Mouse (Mus musculus): ENCODE results near the gene Serp2. TPM values are rescaled to one million over a fixed set of nuclear protein-coding genes. Genes with fewer than 3 reads are reported as not detected.
A peak's percentile ranks its signal among the peaks of the same experiment; 100 is the strongest.

Gene Serp2
- polyA plus RNA-seq (2016; fragmentation: Nextera tagmentation; extraction: Ambion mirVana) = 43.4 and 45.3 TPM in 2 replicates

DNA sequence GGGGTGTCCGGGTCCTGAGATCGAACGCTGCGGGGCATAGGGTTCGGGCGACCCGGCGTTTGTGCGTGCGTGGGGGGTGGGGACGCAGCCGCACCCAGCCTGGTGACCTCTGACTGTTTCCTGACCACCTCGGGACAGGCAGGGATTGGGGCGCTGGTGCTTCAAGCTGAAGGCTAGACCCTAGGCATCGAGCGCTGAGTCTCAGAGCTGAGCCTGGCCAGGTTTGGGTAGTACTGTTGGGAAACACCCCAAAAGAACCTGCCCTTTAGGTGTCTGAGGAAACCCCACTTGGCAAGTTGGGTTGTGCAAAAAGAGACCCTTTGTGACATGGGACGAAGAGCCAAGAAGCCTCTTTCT, at the start of gene Serp2:
Gene Serp2, minus strand, starts transcription at position 38 of the 357 bp plus-strand sequence.
- peak within 1 kb of the TSS; percentile 82 for H3K9ac ChIP-seq
- 9% methylated on average over 17 of the region's 17 CpGs for WGBS

GRCm38 (mm10) chr14:76605931-76606534, 49.3 kb upstream of the Serp2 start:
- ATAC-seq (ENCODE audit: low FRiP score) = no peak
- H3K4me2 ChIP-seq = no peak overlapping the region
- no peaks in the 10 kb centered on the region for H3K27me3 ChIP-seq
- H3K9ac ChIP-seq = no peak overlapping the region
- H3K4me1 ChIP-seq = peaks cover 16% of the 10 kb centered on the region
- no peak overlapping the region for H3K4me3 ChIP-seq (replicated peaks)
- no peaks in the 10 kb centered on the region for H3K9me3 ChIP-seq
- WGBS = 73% methylated on average over 13 of the region's 13 CpGs
- H3K36me3 ChIP-seq (replicated peaks) = no peaks in the 10 kb centered on the region
- H3K27ac ChIP-seq = 0 out of 2 replicates have a peak overlapping the region, but pooled peaks have one; percentile 2

More for the DNA sequence above, at the start of gene Serp2:
- ATAC-seq (ENCODE audit: low FRiP score) = no peak
- Histone ChIP-seq H3K9me3 (no peaks in the 10 kb centered on the region), H3K27ac (peak within 1 kb of the TSS; percentile 69), H3K4me3 (replicated peaks) (peak within 1 kb of the TSS; percentile 73), H3K27me3 (peaks cover 19% of the 10 kb centered on the region; the same call in 1 of the 2 replicates), H3K4me1 (peaks cover 22% of the 10 kb centered on the region), H3K4me2 (peak within 1 kb of the TSS; percentile 85), H3K36me3 (replicated peaks) (no peaks in the 10 kb centered on the region)

- Histone ChIP-seq H3K4me1 (peaks cover 18% of the 10 kb centered on the region), H3K4me3 (replicated peaks) (no peak overlapping the region), H3K27me3 (no peaks in the 10 kb centered on the region), H3K27ac (no peak overlapping the region), H3K9ac (no peak overlapping the region), H3K36me3 (replicated peaks) (no peaks in the 10 kb centered on the region), H3K9me3 (no peaks in the 10 kb centered on the region), H3K4me2 (no peak overlapping the region)
- WGBS = 86% methylated on average over 6 of the region's 6 CpGs
- no peak for ATAC-seq (ENCODE audit: low FRiP score)
These were observed 47.3 kb upstream of the Serp2 start for GRCm38 (mm10) chr14:76604012-76604411.

- Histone ChIP-seq H3K4me3 (replicated peaks) (no peak overlapping the region), H3K9ac (no peak overlapping the region), H3K27me3 (no peaks in the 10 kb centered on the region), H3K27ac (no peak overlapping the region), H3K4me1 (peaks cover 28% of the 10 kb centered on the region), H3K36me3 (replicated peaks) (no peaks in the 10 kb centered on the region), H3K4me2 (no peak overlapping the region), H3K9me3 (no peaks in the 10 kb centered on the region)
- 82% methylated on average over 4 of the region's 4 CpGs for WGBS
- ATAC-seq (ENCODE audit: low FRiP score) = no peak
These were observed 45.0 kb upstream of the Serp2 start for GRCm38 (mm10) chr14:76601654-76602053.

DNA sequence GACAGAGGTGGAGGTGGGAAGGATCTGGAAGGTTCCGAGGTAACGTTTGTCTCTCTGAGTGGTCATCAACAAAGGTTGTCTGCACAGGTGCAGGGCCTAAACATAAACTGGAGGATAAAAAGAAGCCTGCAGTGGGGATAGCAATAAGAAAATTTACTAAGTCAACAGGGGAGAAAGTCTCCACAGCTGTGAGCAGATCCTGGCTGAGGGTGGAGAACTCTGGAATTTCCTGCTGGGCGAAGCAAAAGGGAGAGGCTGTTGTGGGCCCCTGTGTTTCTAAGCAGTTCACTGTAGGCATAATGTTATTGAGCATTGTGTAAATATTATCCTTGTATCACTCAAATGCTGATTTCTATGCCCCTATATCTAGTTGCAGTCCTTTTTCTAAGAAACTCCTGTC, 43.7 kb upstream of the Serp2 start:
- no peaks in the 10 kb centered on the region for H3K9me3 ChIP-seq
- peaks cover 28% of the 10 kb centered on the region for H3K4me1 ChIP-seq
- H3K4me2 ChIP-seq = no peak overlapping the region
- H3K27me3 ChIP-seq = no peaks in the 10 kb centered on the region
- 89% methylated on average over 3 of the region's 3 CpGs for WGBS
- no peak overlapping the region for H3K4me3 ChIP-seq (replicated peaks)
- H3K36me3 ChIP-seq (replicated peaks) = no peaks in the 10 kb centered on the region
- no peak for ATAC-seq (ENCODE audit: low FRiP score)
- no peak overlapping the region for H3K9ac ChIP-seq
- no peak overlapping the region for H3K27ac ChIP-seq

DNA sequence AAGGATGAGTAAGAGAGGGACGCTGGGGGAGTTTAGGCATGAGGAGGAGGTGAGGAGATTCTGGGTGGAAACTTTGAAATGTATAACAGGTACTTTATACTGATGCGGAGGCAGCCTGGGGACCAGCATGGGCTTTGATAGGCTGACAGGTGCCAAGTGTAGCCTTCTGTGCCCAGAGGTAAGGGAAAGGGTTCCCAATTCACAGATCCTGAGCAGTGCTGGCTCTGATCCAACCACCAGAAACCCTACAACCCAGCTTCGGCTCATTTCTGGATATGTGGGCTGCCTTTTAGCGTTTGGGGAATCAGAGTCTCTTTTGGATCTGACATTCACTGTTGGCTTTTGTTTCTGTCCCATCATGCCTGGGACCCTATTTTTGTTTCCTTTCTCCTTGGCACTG, 43.0 kb upstream of the Serp2 start:
- H3K9ac ChIP-seq = no peak overlapping the region
- no peak overlapping the region for H3K27ac ChIP-seq

DNA sequence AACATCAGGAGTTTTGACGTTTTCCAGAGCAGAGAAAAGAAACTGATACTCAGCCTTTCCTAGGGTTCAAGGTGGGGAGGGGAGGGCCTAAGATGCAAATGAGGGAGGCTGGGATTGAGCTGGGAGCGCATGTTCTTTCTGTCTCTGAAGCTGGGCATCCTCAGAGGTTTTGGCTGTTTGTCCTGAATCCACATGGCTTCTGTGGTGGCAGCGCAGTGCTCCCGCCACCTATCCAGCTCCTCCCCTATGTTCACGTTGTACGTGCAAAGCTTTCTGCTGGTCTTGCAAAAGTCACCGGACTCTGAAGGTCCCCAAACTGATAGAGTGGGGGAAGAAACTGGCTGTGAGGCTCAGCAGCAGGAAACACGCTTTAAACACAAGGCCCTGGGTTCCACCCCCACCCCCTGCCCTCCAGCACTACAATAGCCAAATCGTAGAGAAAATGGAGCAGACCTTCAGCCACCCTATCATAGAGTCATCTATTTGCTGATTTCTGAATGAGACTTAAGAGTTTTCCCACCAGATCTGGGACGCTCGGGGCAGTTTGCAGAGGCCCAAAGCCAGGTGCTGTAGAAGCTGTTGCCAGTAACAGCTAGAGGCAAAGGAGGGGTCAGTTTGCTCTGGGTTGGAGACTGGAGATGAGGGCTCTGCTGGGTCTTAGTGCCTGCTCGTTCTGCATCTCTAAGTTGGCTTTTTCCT, 42.0 kb upstream of the Serp2 start:
- peak overlapping the region; percentile 30 for H3K4me3 ChIP-seq (replicated peaks)
- peak; percentile 82 for ATAC-seq (ENCODE audit: low FRiP score)
- peak overlapping the region; percentile 26; the same call in 1 of the 2 replicates for H3K9ac ChIP-seq
- peak overlapping the region; percentile 50 for H3K4me2 ChIP-seq
- H3K4me1 ChIP-seq = peaks cover 19% of the 10 kb centered on the region
- H3K9me3 ChIP-seq = no peaks in the 10 kb centered on the region
- H3K27me3 ChIP-seq = no peaks in the 10 kb centered on the region
- under 1% methylated on average over 12 of the region's 12 CpGs for WGBS
- H3K36me3 ChIP-seq (replicated peaks) = no peaks in the 10 kb centered on the region
- H3K27ac ChIP-seq = peak overlapping the region; percentile 51; the same call in 1 of the 2 replicates

More for the DNA sequence above, 43.0 kb upstream of the Serp2 start:
- Histone ChIP-seq H3K9me3 (no peaks in the 10 kb centered on the region), H3K4me2 (no peak overlapping the region), H3K27me3 (no peaks in the 10 kb centered on the region), H3K4me3 (replicated peaks) (no peak overlapping the region), H3K4me1 (peaks cover 23% of the 10 kb centered on the region), H3K36me3 (replicated peaks) (no peaks in the 10 kb centered on the region)
- no peak for ATAC-seq (ENCODE audit: low FRiP score)
- 45% methylated on average over 4 of the region's 4 CpGs for WGBS

DNA sequence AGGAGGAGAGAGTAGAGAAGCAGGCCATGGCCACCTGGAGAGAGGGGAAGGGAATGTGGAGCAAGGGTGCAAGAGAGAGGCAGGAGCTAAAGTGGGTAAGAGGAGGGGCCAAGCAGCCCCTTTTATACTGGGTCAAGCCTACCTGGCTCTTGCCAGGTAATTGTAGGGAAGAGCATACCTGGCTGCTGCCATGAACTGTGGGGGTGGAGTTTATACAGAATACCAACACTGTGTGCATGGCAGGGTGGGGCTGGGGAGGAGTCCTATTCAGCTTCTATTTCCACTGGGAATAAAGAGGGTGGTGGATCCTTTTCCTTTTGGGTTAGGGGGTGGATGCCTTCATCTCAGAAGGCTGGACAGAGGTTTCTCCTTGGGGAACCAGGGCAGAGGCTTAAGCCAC, 41.1 kb upstream of the Serp2 start:
- no peak overlapping the region for H3K4me2 ChIP-seq
- no peaks in the 10 kb centered on the region for H3K9me3 ChIP-seq
- no peak for ATAC-seq (ENCODE audit: low FRiP score)
- H3K27ac ChIP-seq = no peak overlapping the region
- peaks cover 19% of the 10 kb centered on the region for H3K4me1 ChIP-seq
- H3K36me3 ChIP-seq (replicated peaks) = no peaks in the 10 kb centered on the region
- H3K4me3 ChIP-seq (replicated peaks) = no peak overlapping the region
- H3K27me3 ChIP-seq = no peaks in the 10 kb centered on the region
- H3K9ac ChIP-seq = no peak overlapping the region

DNA sequence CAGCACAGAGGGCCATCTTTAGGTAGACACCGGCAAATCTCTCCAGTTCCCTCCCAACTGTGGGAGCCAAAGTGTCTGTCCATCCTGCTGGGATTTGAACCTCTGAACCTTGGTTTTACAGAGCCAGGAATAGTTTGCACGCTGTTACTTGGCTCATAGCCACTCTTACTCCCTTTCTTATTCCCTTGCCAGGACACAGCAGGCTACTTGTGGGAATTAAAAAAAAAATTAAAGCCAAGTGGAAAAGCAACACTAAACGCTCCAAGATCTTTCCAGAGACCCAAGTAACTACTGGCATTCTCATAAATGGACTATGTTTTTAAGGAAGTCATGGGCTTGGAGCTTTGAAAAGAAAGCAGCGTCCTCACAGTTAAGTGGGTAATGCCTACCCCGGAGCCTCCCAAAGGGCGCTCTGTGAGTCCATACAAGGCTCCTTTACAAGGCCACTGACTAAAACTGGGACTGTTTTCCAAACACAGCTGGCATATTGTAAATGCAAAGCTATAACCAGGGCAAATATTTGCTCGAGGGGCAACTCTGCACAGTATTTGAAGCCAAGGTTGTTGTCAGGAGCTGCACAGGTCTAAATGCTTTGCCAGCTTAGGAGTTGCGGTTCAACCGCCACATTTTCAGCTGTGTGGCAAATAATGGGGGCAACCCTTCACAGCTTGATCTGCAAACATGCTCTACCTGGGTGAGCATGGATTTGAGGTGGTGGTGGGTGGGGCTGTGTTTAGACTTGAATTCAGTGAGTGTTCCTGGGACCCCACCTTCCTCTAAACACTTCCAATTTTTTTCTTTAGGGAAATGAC, 38.6 kb upstream of the Serp2 start:
- WGBS = 73% methylated on average over 9 of the region's 9 CpGs
- Histone ChIP-seq H3K4me3 (replicated peaks) (no peak overlapping the region), H3K4me1 (peaks cover 19% of the 10 kb centered on the region), H3K27me3 (no peaks in the 10 kb centered on the region), H3K4me2 (no peak overlapping the region), H3K9ac (no peak overlapping the region), H3K27ac (no peak overlapping the region), H3K9me3 (no peaks in the 10 kb centered on the region), H3K36me3 (replicated peaks) (no peaks in the 10 kb centered on the region)
- no peak for ATAC-seq (ENCODE audit: low FRiP score)

DNA sequence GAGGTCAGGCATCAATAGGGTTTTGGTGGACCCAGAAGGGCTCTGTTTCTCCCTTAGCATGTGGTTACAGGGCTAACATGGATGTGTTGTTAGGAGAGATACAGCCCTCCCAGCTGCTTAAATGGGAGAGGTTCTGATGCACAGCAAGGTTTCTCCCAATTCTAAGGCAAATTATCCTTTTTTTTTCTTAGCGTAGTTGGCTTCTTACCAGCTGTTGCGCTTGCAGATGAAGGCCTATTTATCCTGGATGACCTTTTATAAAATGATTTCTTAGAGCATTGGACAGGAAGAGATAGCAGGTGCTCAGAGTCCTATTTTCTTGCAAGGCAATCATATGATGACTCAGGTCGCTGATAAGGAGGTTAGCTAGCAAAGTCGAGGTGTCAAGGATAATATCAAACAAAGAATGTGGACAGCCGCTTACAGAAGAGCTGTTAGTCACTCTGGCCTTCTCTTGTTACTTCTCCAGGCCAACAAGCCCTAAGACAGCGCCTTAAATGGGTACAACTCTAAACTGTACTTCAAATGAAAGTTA, 37.7 kb upstream of the Serp2 start:
- Histone ChIP-seq H3K9ac (no peak overlapping the region), H3K9me3 (no peaks in the 10 kb centered on the region), H3K4me3 (replicated peaks) (no peak overlapping the region), H3K36me3 (replicated peaks) (no peaks in the 10 kb centered on the region), H3K27me3 (no peaks in the 10 kb centered on the region), H3K4me2 (no peak overlapping the region), H3K27ac (no peak overlapping the region), H3K4me1 (peaks cover 15% of the 10 kb centered on the region)
- 87% methylated on average over 6 of the region's 6 CpGs for WGBS
- ATAC-seq (ENCODE audit: low FRiP score) = no peak

DNA sequence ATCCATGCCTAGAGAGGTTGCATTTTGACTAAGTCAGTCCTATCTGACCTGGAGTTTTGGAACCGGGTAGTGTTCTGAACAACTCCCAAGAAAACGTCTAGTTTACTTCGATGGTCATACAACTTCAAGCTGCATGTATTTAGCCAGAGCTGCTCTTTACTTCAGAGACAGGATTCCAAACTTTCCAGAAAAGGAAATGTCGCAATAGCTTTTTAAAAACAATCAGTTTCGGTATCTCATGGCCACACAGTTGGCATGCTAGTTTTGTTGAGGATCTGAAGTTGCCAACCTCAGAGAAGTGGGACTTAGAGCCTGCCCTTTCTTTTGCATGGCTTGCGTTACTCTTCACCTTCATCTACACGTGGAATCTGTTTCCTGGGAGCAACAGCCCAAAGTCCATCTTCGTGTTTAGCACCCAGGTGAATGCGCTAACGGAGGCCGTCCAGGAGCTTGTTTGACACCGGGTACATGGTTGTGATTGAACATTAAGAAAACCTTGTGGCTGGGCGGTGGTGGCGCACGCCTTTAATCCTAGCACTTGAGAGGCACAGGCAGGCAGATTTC, 37.0 kb upstream of the Serp2 start:
- Histone ChIP-seq H3K4me3 (replicated peaks) (no peak overlapping the region), H3K27me3 (no peaks in the 10 kb centered on the region), H3K9me3 (no peaks in the 10 kb centered on the region), H3K9ac (no peak overlapping the region), H3K4me2 (no peak overlapping the region), H3K4me1 (peaks cover 8% of the 10 kb centered on the region), H3K36me3 (replicated peaks) (no peaks in the 10 kb centered on the region), H3K27ac (no peak overlapping the region)
- no peak for ATAC-seq (ENCODE audit: low FRiP score)
- 93% methylated on average over 15 of the region's 15 CpGs for WGBS

DNA sequence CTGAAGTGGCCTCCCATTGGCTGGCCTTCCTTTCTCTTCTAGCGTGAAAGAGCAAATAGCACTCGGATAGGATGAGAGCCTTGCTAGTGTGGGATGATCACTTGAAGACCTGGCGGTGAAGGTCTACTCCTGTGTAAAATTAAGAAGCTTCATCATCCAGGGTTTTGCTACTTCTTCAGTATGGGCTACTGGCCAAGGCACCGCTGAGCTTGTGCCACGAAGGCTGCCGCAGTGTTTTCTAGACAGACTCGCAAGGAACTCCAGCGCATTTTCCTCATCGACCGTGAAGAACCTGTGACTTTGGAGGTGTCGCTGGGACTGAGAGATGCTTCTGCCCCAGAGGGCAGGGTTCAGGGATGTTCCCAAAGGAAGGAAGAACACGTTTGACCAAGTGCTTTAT, 36.0 kb upstream of the Serp2 start:
- H3K4me1 ChIP-seq = no peaks in the 10 kb centered on the region
- no peak overlapping the region for H3K4me3 ChIP-seq (replicated peaks)
- H3K4me2 ChIP-seq = no peak overlapping the region
- H3K27ac ChIP-seq = no peak overlapping the region
- no peak for ATAC-seq (ENCODE audit: low FRiP score)
- no peaks in the 10 kb centered on the region for H3K27me3 ChIP-seq
- no peaks in the 10 kb centered on the region for H3K9me3 ChIP-seq
- WGBS = 94% methylated on average over 12 of the region's 12 CpGs
- no peak overlapping the region for H3K9ac ChIP-seq
- H3K36me3 ChIP-seq (replicated peaks) = no peaks in the 10 kb centered on the region

Measured in forebrain, embryonic 12.5 days (tissue).